In genomic region chr2:91194624-91195332, GRCm38 (mm10) we compare ENCODE assay signal across 8 mouse cellular contexts. TPM values are rescaled to one million over a fixed set of nuclear protein-coding genes. Genes with fewer than 3 reads are reported as not detected.
DNase-seq lines count a peak whose midpoint lies in the region; ATAC-seq and TF ChIP-seq lines count a peak whose summit lies in the region.

No protein-coding gene starts in this region.

- DNase-seq in layer of hippocampus, adult 2 months (ENCODE audit: low spot score in 2 of 2): peak in 1 of 2 experiments; percentile 41
- no peak for DNase-seq in layer of hippocampus, adult 9-10 months (ENCODE audit: low spot score)
- peak; percentile 83 for DNase-seq in cerebellum, adult 11-12 months

- peak; percentile 87 for ATAC-seq in forebrain, embryonic 15.5 days (replicated peaks)
- peak; percentile 94 to 95 for ATAC-seq in hematopoietic stem cell, adult 5-6 weeks (replicated peaks in 1 of 2; ENCODE audit: insufficient read depth in 1 of 2, low FRiP score in 2 of 2, low TSS enrichment in 1 of 2, low read depth in 1 of 2, poor library complexity in 2 of 2, severe bottlenecking in 2 of 2)
- ATAC-seq in limb, embryonic 12.5 days (ENCODE audit: insufficient number of reproducible peaks, insufficient read depth, low FRiP score, low TSS enrichment, low read depth): peak; percentile 75
- ATAC-seq in midbrain, embryonic 12.5 days (ENCODE audit: low FRiP score, low read depth): peak; percentile 89
- peak; percentile 80 for ATAC-seq in stomach, embryonic 16.5 days (ENCODE audit: insufficient read depth, low FRiP score)

- peak; percentile 87 for TF ChIP-seq CTCF in layer of hippocampus, adult 2 months (conservative IDR thresholded peaks at IDR 0.05)

- peak overlapping the region; percentile 65 for H3K4me2 ChIP-seq in forebrain, embryonic 15.5 days (replicated peaks)
- H3K4me2 ChIP-seq in limb, embryonic 12.5 days: peak overlapping the region; percentile 67
- H3K4me2 ChIP-seq in midbrain, embryonic 12.5 days (replicated peaks): peak overlapping the region; percentile 54
- peak overlapping the region; percentile 86 for H3K4me2 ChIP-seq in stomach, embryonic 16.5 days (ENCODE audit: low read depth, low read length)

- H3K36me3 ChIP-seq in forebrain, embryonic 15.5 days: no peaks in the 10 kb centered on the region
- no peaks in the 10 kb centered on the region for H3K36me3 ChIP-seq in limb, embryonic 12.5 days
- H3K36me3 ChIP-seq in midbrain, embryonic 12.5 days: no peaks in the 10 kb centered on the region
- H3K36me3 ChIP-seq in stomach, embryonic 16.5 days (ENCODE audit: control insufficient read depth, insufficient read depth, low read length): no peaks in the 10 kb centered on the region

- H3K4me1 ChIP-seq in forebrain, embryonic 15.5 days: peaks cover 9% of the 10 kb centered on the region
- peaks cover 12% of the 10 kb centered on the region for H3K4me1 ChIP-seq in limb, embryonic 12.5 days (replicated peaks)
- peaks cover 12% of the 10 kb centered on the region for H3K4me1 ChIP-seq in midbrain, embryonic 12.5 days
- peaks cover 7% of the 10 kb centered on the region for H3K4me1 ChIP-seq in stomach, embryonic 16.5 days (ENCODE audit: control insufficient read depth, insufficient read depth, low read length)

- peak overlapping the region; percentile 40 for H3K9ac ChIP-seq in forebrain, embryonic 15.5 days (replicated peaks)
- H3K9ac ChIP-seq in limb, embryonic 12.5 days (replicated peaks): peak overlapping the region; percentile 59
- peak overlapping the region; percentile 46 for H3K9ac ChIP-seq in midbrain, embryonic 12.5 days (replicated peaks)
- peak overlapping the region; percentile 69 for H3K9ac ChIP-seq in stomach, embryonic 16.5 days (ENCODE audit: low read length)

- WGBS in forebrain, embryonic 15.5 days: 2% methylated on average over 27 of the region's 27 CpGs
- WGBS in limb, embryonic 12.5 days: 2% methylated on average over 27 of the region's 27 CpGs
- WGBS in midbrain, embryonic 12.5 days: 1% methylated on average over 27 of the region's 27 CpGs
- 2% methylated on average over 27 of the region's 27 CpGs for WGBS in stomach, embryonic 16.5 days

- no peaks in the 10 kb centered on the region for H3K9me3 ChIP-seq in forebrain, embryonic 15.5 days
- H3K9me3 ChIP-seq in limb, embryonic 12.5 days: no peaks in the 10 kb centered on the region
- H3K9me3 ChIP-seq in midbrain, embryonic 12.5 days: no peaks in the 10 kb centered on the region
- no peaks in the 10 kb centered on the region for H3K9me3 ChIP-seq in stomach, embryonic 16.5 days (replicated peaks; ENCODE audit: control insufficient read depth, low read length)

- peak overlapping the region; percentile 50 for H3K4me3 ChIP-seq in layer of hippocampus, adult 2 months
- peak overlapping the region; percentile 34 for H3K4me3 ChIP-seq in forebrain, embryonic 15.5 days
- peak overlapping the region; percentile 38 for H3K4me3 ChIP-seq in limb, embryonic 12.5 days (replicated peaks)
- peak overlapping the region; percentile 32 for H3K4me3 ChIP-seq in midbrain, embryonic 12.5 days
- peak overlapping the region; percentile 40 for H3K4me3 ChIP-seq in stomach, embryonic 16.5 days (replicated peaks; ENCODE audit: low read length)

- peak overlapping the region; percentile 81 for H3K27ac ChIP-seq in layer of hippocampus, adult 2 months
- no peak overlapping the region for H3K27ac ChIP-seq in forebrain, embryonic 15.5 days (replicated peaks)
- H3K27ac ChIP-seq in limb, embryonic 12.5 days: peak overlapping the region; percentile 13; the same call in 1 of the 2 replicates
- no peak overlapping the region for H3K27ac ChIP-seq in midbrain, embryonic 12.5 days (replicated peaks)
- H3K27ac ChIP-seq in stomach, embryonic 16.5 days (ENCODE audit: low read length): no peak overlapping the region

- 0 out of 2 replicates have a peak, but pooled peaks cover 3% of the 10 kb centered on the region for H3K27me3 ChIP-seq in forebrain, embryonic 15.5 days
- H3K27me3 ChIP-seq in limb, embryonic 12.5 days: 0 out of 2 replicates have a peak, but pooled peaks cover 3% of the 10 kb centered on the region
- H3K27me3 ChIP-seq in midbrain, embryonic 12.5 days: peaks cover 13% of the 10 kb centered on the region
- H3K27me3 ChIP-seq in stomach, embryonic 16.5 days (ENCODE audit: control insufficient read depth, insufficient read depth, low read length): no peaks in the 10 kb centered on the region; the same call in 1 of the 2 replicates

RNA-seq across cellular contexts. Expression of gene Nr1h3, which starts 7.9 kb away (rescaled TPM):
- total RNA-seq in layer of hippocampus, adult 2 months (2021): 1 to 10 TPM; 4.5 to 5.9 TPM
- polyA plus RNA-seq in forebrain, embryonic 15.5 days (2015; fragmentation: Nextera tagmentation; extraction: Ambion mirVana): 2.0 and 2.8 TPM in 2 replicates
- 0.25 TPM in 1 of 2 replicates, not detected in the other for total RNA-seq in hematopoietic stem cell, adult 5-6 weeks (2017)
- 1.9 and 2.0 TPM in 2 replicates for polyA plus RNA-seq in limb, embryonic 12.5 days (2016; fragmentation: Nextera tagmentation; extraction: Ambion mirVana)
- polyA plus RNA-seq in midbrain, embryonic 12.5 days (2016; fragmentation: Nextera tagmentation; extraction: Ambion mirVana): 1.0 and 1.9 TPM in 2 replicates
- polyA plus RNA-seq in stomach, embryonic 16.5 days (2015; fragmentation: Nextera tagmentation; extraction: Ambion mirVana): 3.5 and 4.2 TPM in 2 replicates

RNA-seq across cellular contexts. Expression of gene Acp2, which starts 7.9 kb away (rescaled TPM):
- 10 to 100 TPM; 50.5 to 57.5 TPM for total RNA-seq in layer of hippocampus, adult 2 months (2021)
- 36.1 and 36.9 TPM in 2 replicates for polyA plus RNA-seq in forebrain, embryonic 15.5 days (2015; fragmentation: Nextera tagmentation; extraction: Ambion mirVana)
- 7.9 and 11.4 TPM in 2 replicates for total RNA-seq in hematopoietic stem cell, adult 5-6 weeks (2017)
- polyA plus RNA-seq in limb, embryonic 12.5 days (2016; fragmentation: Nextera tagmentation; extraction: Ambion mirVana): 30.1 and 30.3 TPM in 2 replicates
- 37.7 and 38.4 TPM in 2 replicates for polyA plus RNA-seq in midbrain, embryonic 12.5 days (2016; fragmentation: Nextera tagmentation; extraction: Ambion mirVana)
- 23.1 and 24.5 TPM in 2 replicates for polyA plus RNA-seq in stomach, embryonic 16.5 days (2015; fragmentation: Nextera tagmentation; extraction: Ambion mirVana)

RNA-seq across cellular contexts. Expression of gene Madd, which starts 11.1 kb away (rescaled TPM):
- total RNA-seq in layer of hippocampus, adult 2 months (2021): 100 to 1,000 TPM; 250 to 258 TPM
- 48.5 and 49.8 TPM in 2 replicates for polyA plus RNA-seq in forebrain, embryonic 15.5 days (2015; fragmentation: Nextera tagmentation; extraction: Ambion mirVana)
- total RNA-seq in hematopoietic stem cell, adult 5-6 weeks (2017): 41.4 and 56.5 TPM in 2 replicates
- 13.3 and 16.2 TPM in 2 replicates for polyA plus RNA-seq in limb, embryonic 12.5 days (2016; fragmentation: Nextera tagmentation; extraction: Ambion mirVana)
- 42.5 and 45.9 TPM in 2 replicates for polyA plus RNA-seq in midbrain, embryonic 12.5 days (2016; fragmentation: Nextera tagmentation; extraction: Ambion mirVana)
- 14.3 and 17.2 TPM in 2 replicates for polyA plus RNA-seq in stomach, embryonic 16.5 days (2015; fragmentation: Nextera tagmentation; extraction: Ambion mirVana)

RNA-seq across cellular contexts. Expression of gene Ddb2, which starts 42.0 kb away (rescaled TPM):
- 10 to 100 TPM; 12.9 to 13.1 TPM for total RNA-seq in layer of hippocampus, adult 2 months (2021)
- 12.7 and 14.5 TPM in 2 replicates for polyA plus RNA-seq in forebrain, embryonic 15.5 days (2015; fragmentation: Nextera tagmentation; extraction: Ambion mirVana)
- total RNA-seq in hematopoietic stem cell, adult 5-6 weeks (2017): 30.8 and 33.9 TPM in 2 replicates
- polyA plus RNA-seq in limb, embryonic 12.5 days (2016; fragmentation: Nextera tagmentation; extraction: Ambion mirVana): 18.0 and 19.6 TPM in 2 replicates
- 9.0 and 10.4 TPM in 2 replicates for polyA plus RNA-seq in midbrain, embryonic 12.5 days (2016; fragmentation: Nextera tagmentation; extraction: Ambion mirVana)
- 17.1 and 20.5 TPM in 2 replicates for polyA plus RNA-seq in stomach, embryonic 16.5 days (2015; fragmentation: Nextera tagmentation; extraction: Ambion mirVana)

Comparison
In these comparisons a context has a peak if more than half of its experiments do, and no peak if none do; other contexts are left out.
1. H3K27ac ChIP-seq: peak in layer of hippocampus, adult 2 months (single experiment) and limb, embryonic 12.5 days (single experiment); none in forebrain, embryonic 15.5 days (single experiment), midbrain, embryonic 12.5 days (single experiment) and stomach, embryonic 16.5 days (single experiment).
2. Peak in every context shown above with its lines, with median percentiles within 50 percentile points of each other: H3K4me3 ChIP-seq, ATAC-seq, H3K4me2 ChIP-seq and H3K9ac ChIP-seq.